Mouse (Mus musculus) spleen, adult 12 weeks (tissue): ENCODE measurements around the gene Ctdsp2.

Source experiments
- DNase-seq: peaks from one replicate; pipeline ENCODE4 v3.0.0; 2022; ENCODE audit warnings: low spot score

Ctdsp2 gene

DNA sequence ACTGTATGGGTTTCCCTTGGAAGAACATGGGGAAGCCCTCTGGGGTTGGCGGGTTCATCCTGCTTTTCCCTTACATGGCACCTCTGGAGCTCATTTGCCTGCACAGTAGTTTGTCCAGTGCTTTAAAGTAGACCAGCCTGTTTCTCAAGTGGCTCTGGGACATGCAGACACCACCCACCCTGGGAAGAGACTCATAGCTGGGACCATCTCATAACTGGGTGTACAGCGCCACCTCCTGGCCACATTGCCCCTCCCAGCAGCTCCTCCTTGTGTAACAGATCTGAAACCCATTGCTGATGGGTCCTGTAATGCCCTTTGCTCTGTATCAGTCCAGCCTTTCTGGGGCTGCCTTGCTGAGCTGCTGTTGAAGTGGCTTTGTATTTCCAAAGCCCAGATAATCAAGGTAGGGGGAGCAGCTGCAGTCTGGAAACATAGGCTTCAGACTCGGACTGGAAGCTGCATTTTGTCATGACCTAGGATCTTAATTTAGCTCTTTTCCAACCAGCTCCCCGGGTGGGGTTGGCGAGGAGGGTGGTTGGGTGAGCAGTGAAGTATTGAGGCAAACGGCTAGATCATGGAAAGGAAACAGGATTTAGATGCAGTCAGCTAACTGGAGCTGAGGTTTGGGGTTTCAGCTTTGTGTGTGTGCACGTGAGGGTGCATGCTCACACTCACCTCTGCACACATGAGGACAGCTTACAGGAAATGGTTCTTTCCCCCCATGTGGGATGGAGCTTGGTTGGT is 12.0 kb downstream of the Ctdsp2 start:
- peak; percentile 59 for DNase-seq

DNA sequence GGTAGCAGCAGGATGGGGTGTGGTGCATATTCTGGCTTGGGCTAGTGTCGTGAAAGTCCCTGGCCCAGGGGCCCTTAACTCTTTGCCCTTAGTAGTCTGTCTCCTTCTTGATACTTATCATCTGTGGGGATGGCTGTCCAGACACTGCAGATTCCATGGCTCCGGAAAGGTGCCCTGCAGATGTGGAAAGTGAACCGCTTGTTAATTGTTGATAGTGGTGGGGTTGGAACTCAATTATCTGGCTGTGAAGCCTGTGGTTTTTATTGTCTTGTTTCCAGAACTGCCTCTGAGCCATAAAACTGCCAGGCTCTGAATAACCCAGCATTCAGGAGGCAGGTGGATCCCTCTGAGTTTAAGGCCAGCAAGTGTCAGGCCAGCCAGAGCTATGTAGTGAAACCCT is 13.2 kb downstream of the Ctdsp2 start:
- no peak for DNase-seq

DNA sequence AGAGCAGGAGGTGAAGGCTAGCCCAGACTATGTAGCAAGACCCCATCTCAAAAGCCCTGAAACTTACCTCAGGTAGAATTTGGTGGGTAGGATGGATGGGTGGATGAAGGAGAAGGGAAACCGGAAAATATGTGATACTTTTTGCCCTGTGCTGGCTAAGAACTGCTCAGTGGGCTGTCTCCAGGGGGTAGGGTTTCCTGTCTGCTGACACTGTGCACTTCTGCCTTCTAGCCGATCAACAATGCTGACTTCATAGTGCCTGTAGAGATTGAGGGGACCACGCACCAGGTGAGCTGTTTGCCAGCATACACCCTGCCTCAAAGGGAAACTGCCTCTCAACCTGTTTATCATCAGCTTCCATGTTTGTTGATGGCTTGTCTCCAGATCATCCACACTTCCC is 15.1 kb downstream of the Ctdsp2 start:
- DNase-seq, result no peak

DNA sequence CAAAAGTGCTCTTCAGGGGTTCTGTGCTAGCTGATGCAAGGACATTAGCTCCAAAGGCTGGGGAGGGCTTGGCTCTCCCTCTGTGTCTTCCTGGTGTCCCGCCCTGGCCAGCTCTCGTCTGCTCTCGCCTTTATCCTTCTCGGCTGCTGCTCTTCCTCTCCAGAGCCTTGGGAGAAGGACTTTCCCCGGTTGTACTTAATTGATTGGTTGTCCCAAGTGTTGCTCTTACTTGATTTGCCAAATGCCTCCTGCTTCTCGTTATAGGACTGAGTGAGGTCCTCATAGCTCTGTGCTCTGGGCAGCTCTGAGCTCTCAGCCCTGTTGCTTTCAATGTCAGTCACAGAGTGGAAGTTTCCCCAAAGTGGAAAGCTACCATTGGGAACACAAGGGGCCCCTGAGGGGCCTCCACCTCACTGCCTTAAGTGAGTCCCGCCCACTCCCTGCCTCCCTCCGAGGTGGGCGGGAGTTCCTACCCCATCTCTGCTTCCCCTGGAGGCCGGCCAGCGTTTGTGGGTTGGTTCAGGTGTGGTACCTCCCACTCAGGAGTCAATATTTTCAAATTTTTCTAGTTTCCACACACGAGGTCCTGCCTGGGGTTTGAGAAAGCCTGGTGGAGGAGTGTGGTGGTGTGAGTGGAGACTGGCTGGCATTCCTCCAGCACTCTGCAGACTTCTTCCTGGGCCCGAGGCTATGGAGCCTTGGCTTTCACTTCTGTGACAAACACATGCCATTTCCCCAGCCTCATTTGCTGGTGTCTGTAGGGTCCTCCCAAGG is 19.0 kb downstream of the Ctdsp2 start:
- no peak for DNase-seq

DNA sequence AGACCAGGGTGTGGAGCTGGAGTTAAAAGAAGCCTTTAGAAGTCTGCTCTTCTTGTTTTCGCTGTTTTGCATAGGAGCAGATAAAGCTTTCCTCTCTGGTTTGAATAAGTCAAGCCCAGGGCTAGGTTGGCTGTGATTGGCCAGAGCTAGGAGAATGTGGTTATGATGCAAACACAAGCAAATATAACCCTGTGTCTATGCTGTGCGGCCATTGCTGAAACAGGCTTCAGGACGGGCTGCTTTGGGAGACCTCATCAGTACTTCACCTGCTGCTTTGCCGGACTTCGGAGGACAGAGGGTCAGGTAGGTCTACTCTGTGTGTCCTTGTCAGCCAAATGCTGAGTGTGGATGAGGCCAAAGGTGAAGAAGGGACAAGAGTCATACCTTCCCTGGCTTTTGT is 22.0 kb downstream of the Ctdsp2 start, which contains the start of gene Avil:
Gene Avil (plus strand): TSS at position 181 of the 400 bp plus-strand sequence.
- no peak for DNase-seq

DNA sequence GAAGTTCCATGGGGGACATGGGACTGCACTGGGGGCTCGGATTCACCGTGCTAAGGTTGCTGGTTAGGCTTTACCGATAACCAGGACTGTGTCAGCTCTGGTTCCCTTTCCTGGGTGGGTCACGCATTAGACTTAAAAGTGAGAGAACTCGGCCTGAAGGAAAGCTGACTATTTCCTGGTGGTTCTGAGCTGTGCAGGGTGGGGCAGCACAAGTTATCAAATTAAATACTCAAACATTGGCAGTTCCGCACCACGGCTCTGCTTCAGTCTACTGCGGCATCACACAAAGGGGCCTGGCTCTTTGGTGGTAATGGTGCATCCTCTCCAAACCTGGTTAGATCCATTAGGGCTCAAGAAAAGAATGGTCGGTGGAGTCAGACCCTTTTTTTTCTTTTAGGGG is 22.8 kb downstream of the Ctdsp2 start:
- no peak for DNase-seq

DNA sequence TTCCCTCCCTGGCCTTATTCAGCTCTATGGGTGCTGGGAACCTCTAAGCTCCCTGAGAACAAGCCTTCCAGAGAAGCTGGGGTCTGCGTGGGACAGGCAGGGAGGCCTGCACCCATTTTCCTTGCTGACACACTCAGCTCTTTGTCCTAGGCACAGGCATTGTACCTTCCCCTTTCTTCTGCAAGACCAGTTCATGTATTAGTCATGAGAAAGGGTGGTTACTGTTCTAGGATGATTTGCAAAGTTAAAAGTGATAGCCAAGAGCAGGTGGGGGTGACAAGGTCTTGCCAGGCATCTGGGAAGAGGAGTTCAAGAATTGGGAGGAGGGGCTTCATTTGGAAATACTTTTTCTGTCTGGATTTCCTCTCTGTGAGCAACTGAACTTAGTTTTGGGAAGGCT is 23.5 kb downstream of the Ctdsp2 start:
- no peak for DNase-seq

DNA sequence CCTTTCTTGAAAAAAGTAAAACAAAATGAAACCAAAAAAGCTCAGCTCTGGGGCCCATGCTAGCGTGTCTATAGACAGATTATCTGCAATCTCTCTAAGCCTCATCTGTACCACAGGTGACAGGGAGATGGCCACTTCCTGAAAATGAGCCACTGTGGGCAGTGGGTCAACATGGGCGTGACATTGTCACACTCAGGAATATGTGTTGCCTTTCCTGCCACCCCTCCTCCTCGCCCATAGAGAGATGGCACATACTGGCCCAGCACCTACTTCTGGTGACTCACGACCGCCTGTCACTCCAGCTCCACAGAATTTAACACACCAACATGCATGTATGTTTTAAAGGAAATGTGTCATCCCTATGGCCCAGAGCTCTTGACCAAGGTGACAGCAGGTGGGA is 24.2 kb downstream of the Ctdsp2 start:
- DNase-seq, result no peak

DNA sequence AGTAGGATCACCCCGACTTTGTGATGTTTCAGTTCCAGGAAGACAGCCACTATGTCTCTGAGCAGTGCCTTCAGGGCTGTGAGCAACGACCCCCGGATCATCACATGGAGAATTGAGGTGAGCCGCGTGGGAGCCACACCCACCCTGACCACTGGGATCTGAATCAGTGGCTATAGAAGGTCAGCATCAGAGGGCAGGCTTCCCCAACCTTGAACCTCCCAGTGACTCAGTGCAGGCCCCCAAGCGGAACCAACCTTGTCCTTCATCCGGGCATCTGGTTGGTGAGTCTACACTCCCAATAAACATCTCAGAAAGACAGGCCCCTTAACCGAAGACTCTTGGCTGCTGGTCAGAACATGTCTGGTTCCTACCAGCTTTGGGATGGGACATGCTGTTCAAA is 24.8 kb downstream of the Ctdsp2 start:
- DNase-seq, result no peak

DNA sequence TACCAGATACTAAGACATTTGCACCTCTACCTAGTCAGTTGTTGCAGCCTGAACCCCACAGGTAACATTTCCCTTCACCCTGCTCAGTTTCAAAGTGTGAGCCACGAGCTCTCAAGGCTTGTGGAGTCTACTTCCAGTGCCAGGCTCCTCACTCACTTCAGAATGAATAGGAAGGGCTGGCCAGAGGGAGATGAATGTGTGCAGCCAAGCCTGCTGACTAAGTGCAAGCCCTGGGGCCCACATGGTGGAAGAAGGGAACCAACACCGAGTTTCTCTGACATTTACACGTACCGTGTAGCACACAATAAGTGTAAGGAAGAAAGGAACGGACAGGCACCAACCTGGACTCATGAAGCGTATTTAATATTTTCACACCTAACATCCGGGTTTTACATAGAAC is 25.3 kb downstream of the Ctdsp2 start:
- no peak for DNase-seq

DNA sequence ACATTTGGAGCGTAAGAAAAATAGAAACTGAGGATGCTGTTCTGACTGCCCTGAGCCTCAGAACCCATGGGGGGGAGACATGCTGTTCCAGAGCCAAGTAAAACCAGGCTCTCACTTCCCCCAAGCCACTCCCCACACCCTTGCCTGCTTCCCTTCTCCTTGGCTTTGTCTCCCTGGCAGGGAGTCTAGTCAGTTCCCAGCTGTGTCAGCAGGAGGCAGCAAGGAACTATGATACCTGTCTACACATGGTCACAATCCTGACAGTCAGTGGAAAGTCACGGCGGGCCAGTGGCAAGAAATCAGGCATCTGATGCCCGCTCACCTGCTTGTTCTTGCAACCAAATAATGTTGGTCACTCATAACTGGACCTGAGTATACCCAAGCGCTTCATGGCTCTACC is 38.0 kb downstream of the Ctdsp2 start:
- DNase-seq, result no peak

DNA sequence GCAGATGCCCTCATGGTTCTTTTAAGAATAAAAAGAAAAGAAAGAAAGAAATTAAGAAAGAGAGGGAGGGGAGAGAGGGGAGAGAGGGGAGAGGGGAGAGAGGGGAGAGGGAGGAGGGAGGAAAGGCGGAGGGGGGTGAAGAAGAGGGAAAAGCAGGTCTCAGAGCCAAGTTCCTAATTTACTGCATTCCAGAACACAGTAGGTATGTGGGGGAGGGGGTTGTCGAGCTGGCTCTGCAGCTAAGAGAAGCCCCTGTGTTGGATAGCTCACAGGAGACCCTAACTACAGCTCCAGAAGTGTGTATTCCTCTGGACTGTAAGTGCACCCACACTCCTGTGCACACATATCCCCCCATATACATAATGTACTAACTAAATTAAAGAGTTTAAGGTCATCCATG is 38.6 kb downstream of the Ctdsp2 start:
- no peak for DNase-seq

DNA sequence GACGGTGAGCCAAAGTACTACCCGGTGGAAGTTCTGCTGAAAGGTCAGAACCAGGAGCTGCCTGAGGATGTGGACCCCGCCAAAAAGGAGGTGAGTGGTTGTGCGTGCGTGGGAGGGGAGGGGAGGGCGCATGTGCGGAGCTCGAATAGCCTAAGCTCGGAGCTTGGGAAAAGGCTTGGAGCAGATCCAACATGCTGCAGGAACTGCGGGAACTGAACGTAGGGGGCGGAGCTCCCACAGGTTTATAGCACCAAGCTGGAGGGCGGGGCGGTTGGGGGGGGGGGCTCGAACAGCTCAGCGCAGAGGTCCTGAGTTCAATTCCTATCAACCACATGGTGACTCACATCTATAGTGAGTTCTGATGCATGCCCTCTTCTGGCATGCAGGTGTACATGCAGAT is 39.9 kb downstream of the Ctdsp2 start:
- no peak for DNase-seq

DNA sequence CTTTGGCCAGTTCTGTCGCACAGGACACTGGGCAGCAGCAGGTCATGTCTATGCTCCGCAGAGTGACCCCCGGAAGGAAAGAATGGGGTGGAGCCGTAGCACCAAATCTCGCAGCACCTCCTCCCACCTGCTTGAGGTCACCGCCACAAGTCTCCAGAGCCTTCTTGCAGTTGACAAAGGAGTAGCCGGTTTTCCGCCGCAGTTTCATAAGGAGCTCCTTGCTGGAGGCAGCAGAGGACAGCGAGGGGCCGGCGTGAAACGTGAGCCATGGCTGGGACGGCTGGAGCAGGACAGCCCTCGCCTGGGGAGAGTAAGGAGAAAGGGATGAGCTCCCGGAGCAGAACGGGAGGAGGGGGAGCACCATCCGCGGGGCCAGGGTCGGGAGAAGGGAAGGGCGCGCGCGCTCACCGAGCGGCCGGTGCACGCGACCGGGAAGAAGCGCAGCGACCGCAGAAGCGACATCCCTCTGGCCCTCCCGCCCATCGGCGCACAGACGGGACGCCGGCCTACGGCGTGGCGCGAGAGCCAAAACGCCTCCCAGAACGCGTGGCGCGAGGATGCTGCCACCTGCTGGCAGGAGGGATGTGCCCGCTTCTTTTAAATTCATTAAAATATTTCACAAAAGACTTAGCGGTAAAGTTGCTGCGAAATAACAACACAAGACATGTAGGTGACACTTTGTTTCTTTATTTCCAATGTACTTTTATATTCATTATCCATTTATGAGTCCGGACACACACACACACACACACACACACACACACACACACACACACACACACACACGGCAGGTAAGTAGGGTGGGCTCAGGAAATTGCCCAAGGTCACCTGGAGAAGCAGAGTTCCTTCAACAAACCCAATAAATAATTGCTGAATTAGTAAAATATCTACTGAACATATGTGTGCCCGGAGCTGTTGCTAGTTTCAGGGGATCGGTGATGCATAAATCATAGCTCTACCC is 52.1 kb downstream of the Ctdsp2 start, which contains the start of gene Tsfm:
Gene Tsfm (minus strand): TSS at position 505 of the 961 bp plus-strand sequence.
- DNase-seq, result peak; percentile 84

DNA sequence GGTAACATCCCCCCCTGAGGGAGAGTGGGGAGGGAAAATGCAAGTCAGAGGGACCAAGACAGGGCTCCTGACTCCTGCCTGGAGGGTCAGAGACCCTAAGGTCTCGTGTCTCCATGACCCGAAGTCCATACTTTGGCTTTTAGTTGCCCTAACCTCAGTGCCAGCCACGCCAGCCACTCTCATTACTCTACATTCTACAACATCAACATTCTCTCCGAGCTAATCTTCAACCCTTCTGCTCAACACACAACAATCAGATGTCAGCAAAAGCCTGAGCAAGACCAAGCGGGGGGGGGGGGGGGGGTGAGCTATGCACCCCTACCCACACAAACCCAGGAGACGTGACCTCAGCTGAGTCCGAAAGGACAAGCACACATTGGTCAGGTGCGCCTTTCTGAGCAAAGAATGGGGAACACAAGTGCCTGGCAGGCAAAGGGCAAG is 54.8 kb downstream of the Ctdsp2 start:
- DNase-seq, result no peak

DNA sequence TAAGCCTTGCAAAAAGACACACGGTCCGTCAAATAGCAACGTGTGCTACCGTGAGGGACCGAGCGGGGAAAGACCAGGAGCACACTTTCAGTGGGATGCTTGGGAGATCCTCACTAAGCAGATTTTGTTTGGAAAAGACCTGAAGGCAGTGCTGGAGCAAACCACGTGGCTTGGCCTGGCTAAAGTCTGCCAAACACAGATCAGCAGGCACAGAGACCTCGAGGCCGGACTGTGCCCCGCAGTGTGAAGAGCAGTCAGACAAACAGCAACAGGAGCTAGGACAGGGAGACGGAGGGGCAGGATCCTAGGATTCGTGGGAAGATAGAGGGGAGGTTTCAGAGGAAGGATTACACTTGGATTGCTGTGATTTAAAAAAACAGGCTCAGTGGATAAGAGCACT is 57.8 kb downstream of the Ctdsp2 start:
- DNase-seq, result no peak

DNA sequence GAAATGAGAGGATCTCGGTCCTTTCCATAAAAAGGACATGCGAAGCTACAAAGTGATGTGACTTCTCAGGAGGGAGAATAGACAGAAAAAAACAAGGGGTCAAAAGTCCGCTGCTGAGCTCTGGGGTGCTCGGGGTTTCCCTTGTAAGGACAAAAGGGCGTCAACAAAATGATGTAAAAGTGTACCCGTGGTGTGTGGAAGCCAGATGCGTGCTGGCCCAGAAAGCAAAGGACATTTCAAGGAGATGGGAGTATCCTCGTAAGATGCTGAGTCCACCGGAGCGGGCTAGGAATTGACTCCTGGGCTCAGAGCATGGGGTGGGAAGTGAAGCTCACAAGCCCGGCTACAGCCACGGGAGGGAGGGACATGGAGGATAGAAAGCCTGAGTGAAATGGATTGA is 59.1 kb downstream of the Ctdsp2 start:
- no peak for DNase-seq

DNA sequence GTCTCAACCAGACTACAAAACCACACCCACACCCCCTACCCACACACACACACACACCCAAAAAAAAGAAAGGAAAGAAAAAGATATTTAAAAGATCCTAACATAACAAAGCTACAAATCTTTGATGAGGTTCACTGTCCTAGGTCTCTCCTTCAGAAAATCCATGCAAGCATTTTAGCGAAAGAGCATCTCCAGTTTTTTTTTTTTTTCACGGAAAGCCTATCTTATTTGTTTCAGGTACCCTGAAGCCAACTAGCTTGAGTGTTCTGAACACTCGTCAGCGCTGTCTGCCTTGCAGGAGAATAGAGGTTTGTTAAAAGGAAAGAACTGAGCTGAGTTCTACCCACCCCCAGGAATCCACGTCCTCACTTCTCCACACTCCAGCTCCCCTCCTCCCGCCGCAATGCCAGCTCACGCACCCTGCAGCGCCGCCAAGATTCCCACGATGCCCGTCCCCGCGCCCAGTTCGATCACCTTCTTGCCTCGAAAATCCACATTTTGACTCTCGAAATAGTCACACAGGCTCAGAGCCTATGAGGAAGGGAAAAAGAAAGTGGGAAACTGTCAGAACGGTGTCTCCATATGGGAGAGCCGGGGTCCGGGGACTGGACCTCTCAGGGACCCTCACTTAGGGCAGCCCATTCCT is 62.2 kb downstream of the Ctdsp2 start:
- no peak for DNase-seq

DNA sequence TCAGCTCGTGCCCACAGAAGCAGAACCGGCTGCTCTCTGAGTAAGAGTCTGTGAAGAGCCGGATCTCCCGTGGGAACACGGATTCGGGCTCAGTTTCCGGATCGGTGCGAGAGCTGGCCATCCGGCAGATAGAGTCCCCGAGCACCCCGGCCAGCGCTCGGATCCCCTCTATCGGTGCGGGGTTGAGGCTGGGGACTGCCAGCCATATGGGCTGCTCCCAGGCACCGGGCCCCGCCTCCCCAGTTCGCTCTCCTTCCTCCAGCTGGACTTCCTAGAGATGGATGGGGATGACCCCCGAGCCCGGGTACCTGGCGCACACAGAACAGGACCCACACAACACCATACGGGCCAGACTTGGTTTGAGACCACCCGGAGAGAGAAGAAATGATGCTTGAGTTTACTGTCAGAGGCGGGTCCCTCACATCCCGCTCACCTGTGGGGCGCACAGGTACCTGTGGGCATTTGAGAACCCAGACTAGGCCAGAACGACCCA is 62.8 kb downstream of the Ctdsp2 start, which contains the start of the genes Mettl1 and Eef1akmt3:
Gene Mettl1 (plus strand): TSS at position 141 of the 493 bp plus-strand sequence.
Gene Eef1akmt3 (minus strand): TSS at position 240 of the 493 bp plus-strand sequence.
- DNase-seq, result no peak

DNA sequence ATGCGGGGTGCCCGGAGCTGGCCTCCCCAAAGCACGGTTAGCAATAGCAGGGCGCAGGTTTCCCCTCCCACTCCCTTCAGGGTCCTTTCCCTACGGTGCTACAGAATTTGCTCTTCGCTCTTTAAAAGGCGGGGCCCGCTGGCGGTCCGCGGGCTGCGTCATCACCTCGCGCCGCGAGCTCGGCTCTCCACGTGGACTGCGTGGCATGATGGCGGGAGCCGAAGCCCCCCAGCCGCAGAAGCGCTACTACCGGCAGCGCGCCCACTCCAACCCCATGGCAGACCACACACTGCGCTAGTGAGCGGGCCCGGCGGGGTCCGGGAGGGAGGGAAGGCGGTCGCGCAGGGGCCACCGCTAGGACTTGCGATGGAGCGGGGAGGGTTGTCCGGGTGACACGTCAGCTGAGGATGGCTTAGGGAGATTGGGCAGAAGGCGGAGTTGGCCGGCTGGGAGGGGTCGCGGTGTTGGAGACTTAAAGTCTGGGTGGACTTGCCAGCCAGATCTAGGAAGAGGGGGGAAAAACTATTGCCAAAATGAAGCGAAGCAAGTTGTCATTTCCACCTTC is 63.3 kb downstream of the Ctdsp2 start:
- DNase-seq, result peak; percentile 77
